Mouse (Mus musculus) erythroblast, embryonic 14.5 days (primary cell): Measurements from ENCODE around the gene Rrp9.

Experiments
- GATA1 ChIP-seq: IDR thresholded peaks from 2 replicates; pipeline ENCODE4 v1.6.1; 2012; ENCODE audit warnings: low read length, inconsistent platforms, mixed read lengths
- TAL1 ChIP-seq: IDR thresholded peaks from 3 replicates; pipeline ENCODE4 v1.6.1; 2012; ENCODE audit warnings: low read length, inconsistent platforms, mixed read lengths

GRCm38 (mm10) chr9:106483136-106483535 is 7.4 kb downstream of the Rrp9 start:
- TF ChIP-seq GATA1 (no peak), TAL1 (no peak)
